Mouse (Mus musculus) forebrain, embryonic 13.5 days (tissue): ENCODE measurements at regions not wholly inside any gene's neighbourhood (a gene's known extent, or its start where the extent isn't known, plus 50 kb on each side); places are given as distances from the start of the nearest gene placed in this dataset.
A peak's percentile ranks its signal among the peaks of the same experiment; 100 is the strongest.

Source experiments
- ATAC-seq: fragments of 200-750 bp; cut with Nextera tagmentation; 2 replicates; pipeline ENCODE4 v1.8.0; 2017
- H3K27ac ChIP-seq: fragments of 300-500 bp; sonication (generic); 2 replicates; pipeline ENCODE4 v1.5.1; 2015; ENCODE audit warnings: inconsistent platforms, mild to moderate bottlenecking, moderate library complexity
- H3K27me3 ChIP-seq: fragments of 300-500 bp; sonication (generic); 2 replicates; pipeline ENCODE4 v1.6.1; 2015; ENCODE audit warnings: mild to moderate bottlenecking, inconsistent platforms
- H3K36me3 ChIP-seq: fragments of 300-500 bp; sonication (generic); 2 replicates; pipeline ENCODE4 v1.6.1; 2015; ENCODE audit warnings: mild to moderate bottlenecking, inconsistent platforms; ENCODE audit not compliant: poor library complexity, severe bottlenecking
- H3K4me1 ChIP-seq: fragments of 300-500 bp; sonication (generic); 2 replicates; pipeline ENCODE4 v1.6.1; 2015; ENCODE audit warnings: inconsistent platforms
- H3K4me2 ChIP-seq: fragments of 300-500 bp; sonication (generic); 2 replicates; pipeline ENCODE4 v1.6.1; 2015; ENCODE audit warnings: inconsistent platforms, mild to moderate bottlenecking, moderate library complexity
- H3K4me3 ChIP-seq: fragments of 300-500 bp; sonication (generic); 2 replicates; pipeline ENCODE4 v1.5.1; 2015; ENCODE audit warnings: mild to moderate bottlenecking, inconsistent platforms
- H3K9ac ChIP-seq: fragments of 300-500 bp; sonication (generic); 2 replicates; pipeline ENCODE4 v1.6.1; 2015; ENCODE audit warnings: mild to moderate bottlenecking, inconsistent platforms
- H3K9me3 ChIP-seq: fragments of 300-500 bp; sonication (generic); replicated peaks from 2 replicates; pipeline ENCODE4 v1.6.1; 2016; ENCODE audit warnings: inconsistent platforms
- WGBS: fragments of 180-500 bp; shearing (Covaris S2); methylation state at CpG from one replicate; pipeline ENCODE4 v1.1.7; 2015; 5-methylcytosine and 5-hydroxymethylcytosine counted together

- no peak overlapping the region for H3K27ac ChIP-seq
- no peaks in the 10 kb centered on the region for H3K4me1 ChIP-seq
- H3K36me3 ChIP-seq = no peaks in the 10 kb centered on the region
- no peaks in the 10 kb centered on the region for H3K27me3 ChIP-seq
- 73% methylated on average over 12 of the region's 12 CpGs for WGBS
- H3K4me3 ChIP-seq = no peak overlapping the region
- H3K9ac ChIP-seq = no peak overlapping the region
- no peak overlapping the region for H3K4me2 ChIP-seq
- peak; percentile 90 for ATAC-seq
- H3K9me3 ChIP-seq = no peaks in the 10 kb centered on the region
Observed at GRCm38 (mm10) chr14:102902906-102903305, 79.5 kb downstream of the Kctd12 start.

DNA sequence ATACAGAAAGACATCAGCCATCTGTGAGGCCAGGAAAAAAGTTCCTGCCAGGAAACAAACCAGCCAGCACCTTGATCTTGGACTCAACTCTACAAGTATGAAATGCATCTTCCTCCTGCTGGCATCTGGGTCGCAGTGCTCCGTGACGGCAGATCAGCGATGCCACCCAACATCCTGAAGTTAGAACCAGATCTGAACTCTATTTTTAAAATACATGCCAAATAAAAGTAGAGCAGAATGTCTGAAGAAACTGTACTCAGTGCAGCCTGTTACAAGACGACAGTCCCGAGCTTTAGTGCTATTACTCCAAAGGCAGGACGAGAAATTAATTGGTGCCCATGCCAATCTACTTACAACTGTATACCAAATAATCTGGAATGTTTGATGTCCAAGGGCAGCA, 80.2 kb downstream of the Kctd12 start:
- no peak for ATAC-seq

DNA sequence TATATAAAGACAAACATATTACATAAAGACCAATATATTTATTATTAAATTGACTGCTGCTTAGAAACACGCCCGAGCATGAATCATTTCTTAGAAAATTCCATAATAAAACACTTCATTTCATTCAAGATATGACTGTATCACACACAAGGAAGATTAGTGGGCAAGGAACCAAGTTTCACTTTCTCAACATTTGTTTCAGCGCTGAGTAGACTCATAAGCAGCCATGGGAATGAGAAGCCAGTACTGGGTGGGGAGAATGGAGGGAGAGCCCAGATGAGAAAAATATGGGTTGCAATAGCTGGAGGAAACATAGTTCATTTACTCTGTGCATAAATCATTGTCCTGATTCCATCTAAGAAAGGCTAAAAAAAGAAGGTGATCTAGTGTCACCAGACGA, 84.0 kb downstream of the Kctd12 start:
- no peaks in the 10 kb centered on the region for H3K36me3 ChIP-seq
- H3K9me3 ChIP-seq = no peaks in the 10 kb centered on the region
- H3K4me1 ChIP-seq = no peaks in the 10 kb centered on the region
- no peaks in the 10 kb centered on the region for H3K27me3 ChIP-seq
- no peak overlapping the region for H3K4me3 ChIP-seq
- no peak overlapping the region for H3K4me2 ChIP-seq
- WGBS = 90% methylated on average over 4 of the region's 4 CpGs
- H3K9ac ChIP-seq = no peak overlapping the region
- no peak overlapping the region for H3K27ac ChIP-seq
- ATAC-seq = no peak

More for the DNA sequence above, 80.2 kb downstream of the Kctd12 start:
- Histone ChIP-seq H3K27me3 (no peaks in the 10 kb centered on the region), H3K4me3 (no peak overlapping the region), H3K36me3 (no peaks in the 10 kb centered on the region), H3K4me1 (no peaks in the 10 kb centered on the region), H3K4me2 (no peak overlapping the region), H3K9me3 (no peaks in the 10 kb centered on the region), H3K27ac (no peak overlapping the region), H3K9ac (no peak overlapping the region)
- 89% methylated on average over 7 of the region's 7 CpGs for WGBS

- no peaks in the 10 kb centered on the region for H3K4me1 ChIP-seq
- no peaks in the 10 kb centered on the region for H3K27me3 ChIP-seq
- H3K36me3 ChIP-seq = no peaks in the 10 kb centered on the region
- H3K4me2 ChIP-seq = no peak overlapping the region
- ATAC-seq = no peak
- H3K9ac ChIP-seq = no peak overlapping the region
- WGBS = 76% methylated on average over 1 of the region's 1 CpGs
- no peak overlapping the region for H3K27ac ChIP-seq
- no peaks in the 10 kb centered on the region for H3K9me3 ChIP-seq
- H3K4me3 ChIP-seq = no peak overlapping the region
Observed at GRCm38 (mm10) chr14:102897039-102897438, 85.4 kb downstream of the Kctd12 start.

DNA sequence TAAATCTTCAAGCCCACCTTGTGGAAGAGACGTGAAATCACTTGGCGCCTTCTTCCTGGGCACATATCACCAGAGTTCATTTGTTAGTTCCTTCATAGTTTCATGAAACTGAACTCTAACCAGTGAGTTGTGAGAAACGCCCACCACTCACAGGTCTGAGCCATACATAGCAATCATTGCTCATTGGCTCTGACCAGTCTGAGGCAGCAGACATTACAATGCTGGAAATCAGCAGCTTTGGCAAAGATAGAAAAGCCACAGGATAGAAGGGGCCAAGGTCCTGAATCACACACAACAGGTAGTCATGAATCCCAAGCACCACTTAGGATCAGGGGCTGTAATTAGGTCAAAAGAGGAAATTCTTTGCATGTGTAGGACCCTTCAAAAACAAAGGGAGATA, 85.9 kb downstream of the Kctd12 start:
- ATAC-seq = no peak
- no peaks in the 10 kb centered on the region for H3K9me3 ChIP-seq
- no peak overlapping the region for H3K27ac ChIP-seq
- 84% methylated on average over 3 of the region's 3 CpGs for WGBS
- no peak overlapping the region for H3K4me2 ChIP-seq
- no peaks in the 10 kb centered on the region for H3K27me3 ChIP-seq
- no peak overlapping the region for H3K9ac ChIP-seq
- H3K4me1 ChIP-seq = no peaks in the 10 kb centered on the region
- H3K36me3 ChIP-seq = no peaks in the 10 kb centered on the region
- H3K4me3 ChIP-seq = no peak overlapping the region

- H3K9me3 ChIP-seq = no peaks in the 10 kb centered on the region
- no peak overlapping the region for H3K27ac ChIP-seq
- no peaks in the 10 kb centered on the region for H3K27me3 ChIP-seq
- 86% methylated on average over 7 of the region's 7 CpGs for WGBS
- ATAC-seq = no peak
- H3K36me3 ChIP-seq = no peaks in the 10 kb centered on the region
- no peak overlapping the region for H3K4me2 ChIP-seq
- no peaks in the 10 kb centered on the region for H3K4me1 ChIP-seq
- H3K4me3 ChIP-seq = no peak overlapping the region
- no peak overlapping the region for H3K9ac ChIP-seq
Observed at GRCm38 (mm10) chr14:102893241-102893640, 89.2 kb downstream of the Kctd12 start.

- Histone ChIP-seq H3K27ac (no peak overlapping the region), H3K9ac (no peak overlapping the region), H3K4me2 (no peak overlapping the region), H3K4me3 (no peak overlapping the region), H3K4me1 (no peaks in the 10 kb centered on the region), H3K27me3 (no peaks in the 10 kb centered on the region), H3K9me3 (no peaks in the 10 kb centered on the region), H3K36me3 (no peaks in the 10 kb centered on the region)
- WGBS = 32% methylated on average over 4 of the region's 4 CpGs
- ATAC-seq = no peak
Observed at GRCm38 (mm10) chr14:102891552-102891951, 90.9 kb downstream of the Kctd12 start.

DNA sequence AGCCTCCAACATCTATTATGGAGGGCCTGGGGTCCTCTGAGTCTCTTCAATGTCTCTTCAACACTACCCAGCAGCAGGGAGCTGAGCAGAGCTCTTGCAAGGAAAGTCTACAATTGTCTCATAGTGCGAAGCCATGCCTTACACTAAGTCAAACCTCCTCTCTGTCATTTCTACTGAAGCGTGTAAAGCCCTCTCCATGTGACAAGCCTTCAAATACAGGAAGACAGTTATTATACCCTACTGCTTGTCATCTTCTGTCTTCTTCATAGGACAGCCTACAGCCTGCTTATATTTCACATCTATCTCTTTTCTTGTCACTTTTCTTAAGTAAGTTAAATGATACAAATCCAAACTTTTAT, 97.2 kb downstream of the Kctd12 start:
- ATAC-seq = no peak
- no peak overlapping the region for H3K27ac ChIP-seq
- no peaks in the 10 kb centered on the region for H3K27me3 ChIP-seq
- no peaks in the 10 kb centered on the region for H3K4me1 ChIP-seq
- H3K36me3 ChIP-seq = no peaks in the 10 kb centered on the region
- H3K9me3 ChIP-seq = no peaks in the 10 kb centered on the region
- no peak overlapping the region for H3K9ac ChIP-seq
- no peak overlapping the region for H3K4me3 ChIP-seq
- no peak overlapping the region for H3K4me2 ChIP-seq
- 89% methylated on average over 2 of the region's 2 CpGs for WGBS

DNA sequence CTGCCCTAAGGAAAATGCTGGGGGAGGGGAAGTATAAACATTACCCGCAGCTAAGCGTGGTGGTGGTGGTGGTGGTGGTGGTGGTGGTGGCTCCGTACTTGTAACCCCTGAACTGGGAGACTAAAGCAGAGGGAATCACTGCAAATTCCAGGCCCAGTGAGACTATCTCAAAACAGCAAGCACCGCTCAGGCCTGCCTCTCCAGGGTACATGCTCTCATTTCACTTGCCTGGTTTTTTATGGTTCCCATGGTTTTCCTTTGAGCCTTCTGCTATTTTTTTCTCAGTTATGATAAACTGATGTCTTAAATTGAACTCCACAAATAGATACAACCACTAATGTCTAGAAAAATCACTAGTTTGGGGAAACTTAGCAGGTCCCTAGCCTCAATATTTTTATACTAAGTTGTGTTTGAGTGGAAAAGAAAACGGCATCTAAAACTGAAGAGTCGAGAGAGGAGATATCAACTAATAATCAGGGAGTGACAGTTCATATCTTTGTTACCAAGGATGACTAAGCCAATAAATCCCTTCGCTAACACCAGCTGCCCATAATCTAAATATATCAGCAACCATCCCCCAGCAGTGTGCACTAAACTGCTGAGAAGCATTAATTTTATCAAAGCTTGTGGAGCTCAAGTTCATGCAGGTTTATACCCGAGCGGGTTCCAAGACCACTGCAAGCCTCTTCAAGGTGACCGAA, 97.7 kb downstream of the Kctd12 start:
- no peak for ATAC-seq
- Histone ChIP-seq H3K4me3 (no peak overlapping the region), H3K4me1 (no peaks in the 10 kb centered on the region), H3K36me3 (no peaks in the 10 kb centered on the region), H3K27me3 (no peaks in the 10 kb centered on the region), H3K9ac (no peak overlapping the region), H3K27ac (no peak overlapping the region), H3K9me3 (no peaks in the 10 kb centered on the region), H3K4me2 (no peak overlapping the region)
- 93% methylated on average over 10 of the region's 10 CpGs for WGBS

GRCm38 (mm10) chr14:102883344-102884122, 98.9 kb downstream of the Kctd12 start:
- WGBS = 80% methylated on average over 15 of the region's 15 CpGs
- H3K27me3 ChIP-seq = no peaks in the 10 kb centered on the region
- no peaks in the 10 kb centered on the region for H3K9me3 ChIP-seq
- H3K27ac ChIP-seq = peak overlapping the region; percentile 31
- no peak overlapping the region for H3K9ac ChIP-seq
- ATAC-seq = peak; percentile 94
- H3K4me1 ChIP-seq = no peaks in the 10 kb centered on the region
- no peaks in the 10 kb centered on the region for H3K36me3 ChIP-seq
- no peak overlapping the region for H3K4me3 ChIP-seq
- H3K4me2 ChIP-seq = no peak overlapping the region

GRCm38 (mm10) chr14:102882281-102882680, 100.2 kb downstream of the Kctd12 start:
- Histone ChIP-seq H3K4me2 (no peak overlapping the region), H3K4me3 (no peak overlapping the region), H3K4me1 (no peaks in the 10 kb centered on the region), H3K9ac (no peak overlapping the region), H3K36me3 (no peaks in the 10 kb centered on the region), H3K27ac (no peak overlapping the region), H3K27me3 (no peaks in the 10 kb centered on the region), H3K9me3 (no peaks in the 10 kb centered on the region)
- WGBS = 96% methylated on average over 3 of the region's 3 CpGs
- no peak for ATAC-seq

DNA sequence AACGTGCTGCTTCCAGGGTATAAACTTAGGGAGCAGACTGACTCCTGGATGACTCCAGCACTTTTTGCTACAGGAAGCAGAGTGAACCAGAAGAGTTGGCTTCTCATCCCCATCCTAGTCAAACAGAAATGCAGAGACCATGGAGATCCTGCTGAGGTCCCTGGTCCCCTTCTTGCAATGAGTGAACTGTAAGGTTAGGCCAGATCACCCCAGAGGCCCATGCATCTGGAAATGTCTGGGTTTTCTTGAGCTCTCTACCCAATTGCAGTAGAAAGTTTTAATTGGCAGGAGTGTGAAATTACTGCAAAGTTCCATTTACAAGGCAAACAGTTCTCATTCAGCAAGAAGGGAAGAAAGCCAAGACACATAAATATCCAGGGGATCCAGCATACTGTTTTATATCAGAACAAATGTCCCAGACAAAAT, 101.8 kb downstream of the Kctd12 start:
- 85% methylated on average over 1 of the region's 1 CpGs for WGBS
- Histone ChIP-seq H3K9me3 (no peaks in the 10 kb centered on the region), H3K27ac (no peak overlapping the region), H3K9ac (no peak overlapping the region), H3K4me1 (no peaks in the 10 kb centered on the region), H3K4me3 (no peak overlapping the region), H3K36me3 (no peaks in the 10 kb centered on the region), H3K4me2 (no peak overlapping the region), H3K27me3 (no peaks in the 10 kb centered on the region)
- ATAC-seq = no peak

DNA sequence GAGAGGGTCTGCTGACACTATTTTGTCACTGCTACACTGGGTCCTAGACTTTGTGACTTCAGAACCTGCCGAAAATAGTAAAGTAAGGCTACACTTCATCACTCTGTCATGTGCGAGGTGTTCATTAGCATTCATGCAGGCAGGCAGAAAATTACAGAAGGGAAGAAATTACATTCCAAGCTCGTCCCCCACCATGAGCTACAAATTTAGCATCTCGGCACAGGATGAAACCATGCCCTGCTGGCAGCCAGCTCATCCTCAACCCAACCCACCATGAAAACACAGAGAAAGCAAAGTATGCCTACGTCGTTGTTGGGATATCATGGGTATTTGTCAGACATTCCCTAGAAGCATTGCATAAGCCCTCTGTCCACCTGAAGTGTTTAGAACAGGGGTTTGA, 103.9 kb downstream of the Kctd12 start:
- H3K9ac ChIP-seq = no peak overlapping the region
- H3K4me3 ChIP-seq = no peak overlapping the region
- H3K4me2 ChIP-seq = no peak overlapping the region
- ATAC-seq = no peak
- H3K36me3 ChIP-seq = no peaks in the 10 kb centered on the region
- no peaks in the 10 kb centered on the region for H3K9me3 ChIP-seq
- WGBS = 92% methylated on average over 6 of the region's 6 CpGs
- no peak overlapping the region for H3K27ac ChIP-seq
- no peaks in the 10 kb centered on the region for H3K27me3 ChIP-seq
- H3K4me1 ChIP-seq = no peaks in the 10 kb centered on the region
